In genomic region chr3:134648727-134649445, GRCm38 (mm10) we compare ENCODE assay signal across 8 mouse cellular contexts.
A peak's percentile ranks its signal among the peaks of the same experiment; 100 is the strongest.
DNase-seq lines count a peak whose midpoint lies in the region; ATAC-seq and TF ChIP-seq lines count a peak whose summit lies in the region.

No protein-coding gene starts in this region.

- no peak overlapping the region for H3K27ac ChIP-seq in intestine, postnatal 0 days (ENCODE audit: low read depth, low read length)
- H3K27ac ChIP-seq in intestine, embryonic 15.5 days: no peak overlapping the region
- H3K27ac ChIP-seq in midbrain, embryonic 16.5 days (ENCODE audit: low read length): no peak overlapping the region

- peak; percentile 71 for TF ChIP-seq CTCF in intestine, postnatal 0 days (IDR thresholded peaks at IDR 0.05; ENCODE audit: low read depth)

- WGBS in intestine, postnatal 0 days: 42% methylated on average over 3 of the region's 3 CpGs
- WGBS in intestine, embryonic 15.5 days: 36% methylated on average over 3 of the region's 3 CpGs
- whole genome bisulfite sequencing in midbrain, embryonic 16.5 days: 36% methylated on average over 3 of the region's 3 CpGs

- H3K36me3 ChIP-seq in intestine, postnatal 0 days (ENCODE audit: control insufficient read depth, insufficient read depth): no peaks in the 10 kb centered on the region
- H3K36me3 ChIP-seq in intestine, embryonic 15.5 days: no peaks in the 10 kb centered on the region
- H3K36me3 ChIP-seq in midbrain, embryonic 16.5 days (ENCODE audit: control insufficient read depth, insufficient read depth, low read length): no peaks in the 10 kb centered on the region

- H3K9ac ChIP-seq in intestine, postnatal 0 days (ENCODE audit: low read depth, low read length): no peak overlapping the region
- H3K9ac ChIP-seq in intestine, embryonic 15.5 days: no peak overlapping the region
- H3K9ac ChIP-seq in midbrain, embryonic 16.5 days (ENCODE audit: low read depth, low read length): no peak overlapping the region

- H3K4me3 ChIP-seq in intestine, postnatal 0 days (ENCODE audit: low read depth, low read length): no peak overlapping the region
- H3K4me3 ChIP-seq in intestine, embryonic 15.5 days (replicated peaks): no peak overlapping the region
- H3K4me3 ChIP-seq in midbrain, embryonic 16.5 days (ENCODE audit: low read depth, low read length): no peak overlapping the region

- peak; percentile 4 for DNase-seq in MEL-GATA-1-ER (ENCODE audit: extremely low read depth, low read depth)
- DNase-seq in embryo, embryonic 9.5 days (ENCODE audit: extremely low spot score): peak; percentile 3
- DNase-seq in spleen, adult 12 weeks (ENCODE audit: low spot score): no peak
- no peak for DNase-seq in B cell, adult 2 months
- DNase-seq in frontal cortex, postnatal 25 days (ENCODE audit: low spot score in 2 of 2): no peak

- H3K27me3 ChIP-seq in intestine, postnatal 0 days (replicated peaks; ENCODE audit: control insufficient read depth, insufficient read depth, low read length): no peaks in the 10 kb centered on the region
- no peaks in the 10 kb centered on the region for H3K27me3 ChIP-seq in intestine, embryonic 15.5 days (replicated peaks)
- no peaks in the 10 kb centered on the region for H3K27me3 ChIP-seq in midbrain, embryonic 16.5 days (ENCODE audit: control insufficient read depth, insufficient read depth, low read depth, low read length)

- no peaks in the 10 kb centered on the region for H3K9me3 ChIP-seq in intestine, postnatal 0 days (ENCODE audit: control insufficient read depth)
- no peaks in the 10 kb centered on the region for H3K9me3 ChIP-seq in intestine, embryonic 15.5 days
- H3K9me3 ChIP-seq in midbrain, embryonic 16.5 days (replicated peaks; ENCODE audit: control insufficient read depth, low read length, poor library complexity, severe bottlenecking): no peaks in the 10 kb centered on the region

- ATAC-seq in intestine, postnatal 0 days: no peak
- no peak for ATAC-seq in intestine, embryonic 15.5 days
- ATAC-seq in midbrain, embryonic 16.5 days: 0 out of 2 replicates have a peak, but pooled peaks have one; percentile 58

- no peaks in the 10 kb centered on the region for H3K4me1 ChIP-seq in intestine, postnatal 0 days (replicated peaks; ENCODE audit: control insufficient read depth, insufficient read depth, low read length)
- no peaks in the 10 kb centered on the region for H3K4me1 ChIP-seq in intestine, embryonic 15.5 days (replicated peaks)
- H3K4me1 ChIP-seq in midbrain, embryonic 16.5 days (ENCODE audit: control insufficient read depth, insufficient read depth, low read length): no peaks in the 10 kb centered on the region

- no peak overlapping the region for H3K4me2 ChIP-seq in intestine, postnatal 0 days (replicated peaks; ENCODE audit: low read depth)
- H3K4me2 ChIP-seq in intestine, embryonic 15.5 days (replicated peaks): no peak overlapping the region
- no peak overlapping the region for H3K4me2 ChIP-seq in midbrain, embryonic 16.5 days (ENCODE audit: low read length)

Comparison
In these comparisons a context has a peak if more than half of its experiments do, and no peak if none do; other contexts are left out.
1. DNase-seq: peak in MEL-GATA-1-ER (single experiment) and embryo, embryonic 9.5 days (single experiment); none in spleen, adult 12 weeks (single experiment), B cell, adult 2 months (0 of 2) and frontal cortex, postnatal 25 days (0 of 2).